Mouse (Mus musculus): ENCODE results near the gene Nr1h2.

The Nr1h2 gene

GRCm38 (mm10) chr7:44547725-44548124 lies 6.0 kb downstream of the Nr1h2 start:
- no peak for DNase-seq

- no peak for DNase-seq
These were observed 6.7 kb downstream of the Nr1h2 start for GRCm38 (mm10) chr7:44547041-44547440.

- DNase-seq: no peak
These were observed 7.5 kb downstream of the Nr1h2 start for GRCm38 (mm10) chr7:44546274-44546673.

GRCm38 (mm10) chr7:44543071-44543470 lies 10.7 kb downstream of the Nr1h2 start:
- DNase-seq: no peak

- DNase-seq: no peak
These were observed 11.2 kb downstream of the Nr1h2 start for GRCm38 (mm10) chr7:44542555-44542954.

- no peak for DNase-seq
These were observed 14.8 kb downstream of the Nr1h2 start for GRCm38 (mm10) chr7:44538756-44539624.

- no peak for DNase-seq
These were observed 16.3 kb downstream of the Nr1h2 start for GRCm38 (mm10) chr7:44537496-44537895.

GRCm38 (mm10) chr7:44537009-44537408 lies 16.7 kb downstream of the Nr1h2 start:
- DNase-seq: no peak

- no peak for DNase-seq
These were observed 17.2 kb downstream of the Nr1h2 start for GRCm38 (mm10) chr7:44536590-44536968.

- DNase-seq: no peak
These were observed 17.8 kb downstream of the Nr1h2 start for GRCm38 (mm10) chr7:44535657-44536589.

GRCm38 (mm10) chr7:44534656-44535441 lies 18.9 kb downstream of the Nr1h2 start:
- DNase-seq: no peak

- no peak for DNase-seq
These were observed 19.5 kb downstream of the Nr1h2 start for GRCm38 (mm10) chr7:44534242-44534641.

- no peak for DNase-seq
These were observed 20.1 kb downstream of the Nr1h2 start for GRCm38 (mm10) chr7:44533746-44534045.

- no peak for DNase-seq
These were observed 20.6 kb downstream of the Nr1h2 start for GRCm38 (mm10) chr7:44532918-44533745.

- no peak for DNase-seq
These were observed 21.6 kb downstream of the Nr1h2 start, which contains the start of gene Spib for GRCm38 (mm10) chr7:44531946-44532732. Spib (minus strand) TSS chr7:44532071.

- DNase-seq: no peak
These were observed 22.5 kb downstream of the Nr1h2 start for GRCm38 (mm10) chr7:44531207-44531606.

- DNase-seq: no peak
These were observed 23.2 kb downstream of the Nr1h2 start for GRCm38 (mm10) chr7:44530507-44530906.

- no peak for DNase-seq
These were observed 24.2 kb downstream of the Nr1h2 start for GRCm38 (mm10) chr7:44529518-44529917.

- peak; percentile 87 for DNase-seq
These were observed 26.0 kb downstream of the Nr1h2 start for GRCm38 (mm10) chr7:44527483-44528398.

Data from retina, postnatal 1 day (tissue).